Mouse (Mus musculus) limb, embryonic 15.5 days (tissue): ENCODE measurements around the gene Tekt1. TPM values are rescaled to one million over a fixed set of nuclear protein-coding genes. Genes with fewer than 3 reads are reported as not detected.
"Not testable (repeated sequence)": the region's sequence is repeated elsewhere in the genome, so short reads cannot be mapped to it uniquely, and the experiment has no call there.

ENCODE experiments used
- ATAC-seq: fragments of 200-750 bp; cut with Nextera tagmentation; 2 replicates; pipeline ENCODE4 v1.8.0; 2017; ENCODE audit warnings: low read depth, moderate TSS enrichment; ENCODE audit not compliant: insufficient number of reproducible peaks, low FRiP score, low TSS enrichment
- H3K27ac ChIP-seq: fragments of 300-500 bp; sonication (generic); 2 replicates; pipeline ENCODE4 v1.5.1; 2015; ENCODE audit warnings: moderate library complexity, mild to moderate bottlenecking, inconsistent platforms
- H3K27me3 ChIP-seq: fragments of 300-500 bp; sonication (generic); 2 replicates; pipeline ENCODE4 v1.6.1; 2015; ENCODE audit warnings: inconsistent platforms
- H3K36me3 ChIP-seq: fragments of 300-500 bp; sonication (generic); 2 replicates; pipeline ENCODE4 v1.6.1; 2015; ENCODE audit warnings: inconsistent platforms
- H3K4me1 ChIP-seq: fragments of 300-500 bp; sonication (generic); 2 replicates; pipeline ENCODE4 v1.6.1; 2015; ENCODE audit warnings: inconsistent platforms
- H3K4me2 ChIP-seq: fragments of 300-500 bp; sonication (generic); 2 replicates; pipeline ENCODE4 v1.6.1; 2015; ENCODE audit warnings: mild to moderate bottlenecking, inconsistent platforms
- H3K4me3 ChIP-seq: fragments of 300-500 bp; sonication (generic); 2 replicates; pipeline ENCODE4 v1.5.1; 2015; ENCODE audit warnings: mild to moderate bottlenecking, inconsistent platforms
- H3K9ac ChIP-seq: fragments of 300-500 bp; sonication (generic); 2 replicates; pipeline ENCODE4 v1.6.1; 2015; ENCODE audit warnings: inconsistent platforms
- H3K9me3 ChIP-seq: fragments of 300-500 bp; sonication (generic); 2 replicates; pipeline ENCODE4 v1.6.1; 2016; ENCODE audit warnings: inconsistent platforms
- WGBS: fragments of 180-500 bp; shearing (Covaris S2); methylation state at CpG from one replicate; pipeline ENCODE4 v1.1.7; 2015; 5-methylcytosine and 5-hydroxymethylcytosine counted together
- polyA plus RNA-seq: library from polyadenylated mRNA; unstranded; fragments of >200 nt; fragmentation: Nextera tagmentation; extraction: Ambion mirVana; gene quantifications from 2 replicates; pipeline ENCODE4 v1.2.1, GENCODE M21; 2015

The Tekt1 gene
- polyA plus RNA-seq, 1 experiment from 2014 or later = 1.5 TPM

DNA sequence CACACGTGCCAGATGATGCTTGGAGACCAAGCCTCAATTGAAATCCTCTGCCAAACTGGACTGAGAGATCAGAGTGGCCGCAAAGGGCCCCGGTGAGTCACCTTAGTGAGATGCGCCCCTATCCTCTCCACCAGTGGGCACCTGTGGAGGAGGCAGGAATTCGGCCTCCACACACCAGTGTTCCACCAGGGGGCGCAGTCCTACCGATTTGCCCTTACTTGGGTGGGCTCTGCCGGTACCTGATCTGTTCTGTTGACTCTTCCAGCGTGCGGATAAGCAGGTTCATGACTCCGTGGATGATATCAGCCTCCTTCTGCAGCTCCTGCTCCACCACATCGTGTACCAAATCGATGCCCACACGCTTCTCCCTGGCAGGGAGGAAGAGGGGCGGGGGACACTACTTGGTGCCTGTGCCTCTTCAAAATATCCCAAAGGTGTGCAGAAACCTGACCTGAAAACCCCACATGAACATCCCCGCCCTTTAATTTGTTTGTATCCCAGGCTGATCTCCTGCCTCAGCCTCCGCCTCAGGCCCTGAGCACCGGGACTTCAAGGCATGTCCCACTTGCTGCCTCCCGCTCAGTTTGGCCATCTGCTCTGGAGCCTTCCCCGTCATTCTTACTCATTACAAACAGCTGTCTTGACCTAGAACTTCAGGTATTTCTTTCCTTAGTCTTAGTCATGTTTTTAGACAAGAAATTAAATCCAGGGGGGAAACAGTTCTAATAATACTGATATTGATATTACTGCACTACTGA lies 7.1 kb downstream of the Tekt1 start:
- Histone ChIP-seq H3K4me3 (no peak overlapping the region), H3K36me3 (no peaks in the 10 kb centered on the region), H3K9ac (no peak overlapping the region), H3K4me1 (0 out of 2 replicates have a peak, but pooled peaks cover 7% of the 10 kb centered on the region), H3K9me3 (no peaks in the 10 kb centered on the region), H3K27me3 (no peaks in the 10 kb centered on the region), H3K27ac (no peak overlapping the region), H3K4me2 (peak overlapping the region; percentile 38)
- 18% methylated on average over 20 of the region's 20 CpGs for WGBS
- no peak for ATAC-seq

DNA sequence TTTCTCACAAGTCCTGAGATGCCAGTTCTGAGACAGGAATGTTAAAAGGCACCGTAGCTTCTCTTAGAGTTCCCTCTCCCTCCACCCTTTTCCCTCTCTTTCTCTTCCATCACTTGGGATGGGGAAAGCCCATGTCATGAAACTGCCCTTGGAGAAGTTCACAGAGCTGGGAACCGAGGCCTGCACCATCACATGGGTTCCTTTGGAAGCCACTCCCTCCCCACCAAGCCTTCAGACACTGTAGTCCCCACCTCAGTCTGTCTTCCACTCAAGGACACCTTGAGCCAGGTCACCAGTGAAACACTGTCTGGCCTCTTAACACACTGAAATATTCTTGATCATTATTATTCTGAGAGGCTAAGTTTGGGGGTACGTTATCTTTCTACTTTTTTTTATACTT lies 9.1 kb downstream of the Tekt1 start:
- Histone ChIP-seq H3K9me3 (no peaks in the 10 kb centered on the region), H3K27ac (no peak overlapping the region), H3K27me3 (no peaks in the 10 kb centered on the region), H3K9ac (no peak overlapping the region), H3K4me1 (peaks cover 13% of the 10 kb centered on the region; the same call in 1 of the 2 replicates), H3K4me2 (no peak overlapping the region), H3K4me3 (no peak overlapping the region), H3K36me3 (no peaks in the 10 kb centered on the region)
- no peak for ATAC-seq
- WGBS = 72% methylated on average over 3 of the region's 3 CpGs

DNA sequence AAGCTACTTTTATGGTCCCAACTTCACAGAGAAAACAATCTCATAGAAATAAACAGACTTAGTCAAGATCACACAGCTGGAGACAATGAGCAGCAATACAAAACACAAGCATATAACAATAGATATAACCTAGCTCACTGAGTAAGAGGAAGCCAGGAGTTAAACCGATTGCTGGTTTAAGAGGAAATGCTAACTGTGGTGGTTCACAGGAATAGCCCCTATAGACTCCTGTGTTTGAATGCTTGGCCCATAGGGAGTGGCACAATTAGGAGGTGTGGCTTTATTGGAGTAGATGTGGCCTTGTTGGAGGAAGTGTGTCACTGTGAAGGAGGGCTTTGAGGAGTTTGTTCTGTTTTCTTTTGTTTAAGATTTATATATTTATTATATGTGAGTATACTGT lies 10.0 kb downstream of the Tekt1 start:
- 59% methylated on average over 1 of the region's 1 CpGs for WGBS
- no peak overlapping the region for H3K4me3 ChIP-seq
- no peak overlapping the region for H3K27ac ChIP-seq
- no peak overlapping the region for H3K9ac ChIP-seq
- peaks cover 13% of the 10 kb centered on the region; the same call in 1 of the 2 replicates for H3K4me1 ChIP-seq
- H3K36me3 ChIP-seq = no peaks in the 10 kb centered on the region
- no peaks in the 10 kb centered on the region for H3K9me3 ChIP-seq
- no peaks in the 10 kb centered on the region for H3K27me3 ChIP-seq
- ATAC-seq = no peak
- H3K4me2 ChIP-seq = no peak overlapping the region

DNA sequence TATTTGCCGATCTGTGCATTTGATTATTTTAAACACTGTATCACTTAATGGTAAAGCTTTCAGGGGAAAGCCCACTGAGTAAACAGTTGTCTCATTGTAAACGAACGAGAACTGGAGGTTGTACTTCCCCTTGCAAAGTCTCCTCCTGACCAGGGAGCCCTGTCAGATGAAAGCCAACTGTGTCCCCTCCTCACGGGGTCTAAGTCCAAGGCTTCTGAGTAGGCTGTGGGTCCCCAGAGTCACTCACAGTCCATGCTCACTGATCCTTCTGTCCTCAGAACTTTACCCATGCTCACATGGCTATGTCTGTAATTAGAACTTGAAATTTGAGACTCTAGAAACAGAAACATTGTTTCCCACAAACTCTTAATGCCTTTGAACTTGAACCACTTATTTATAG lies 12.6 kb downstream of the Tekt1 start:
- ATAC-seq = no peak
- H3K9me3 ChIP-seq = no peaks in the 10 kb centered on the region
- H3K4me1 ChIP-seq = peaks cover 6% of the 10 kb centered on the region; the same call in 1 of the 2 replicates
- H3K36me3 ChIP-seq = no peaks in the 10 kb centered on the region
- H3K27me3 ChIP-seq = no peaks in the 10 kb centered on the region
- H3K9ac ChIP-seq = no peak overlapping the region
- H3K27ac ChIP-seq = no peak overlapping the region
- 55% methylated on average over 4 of the region's 4 CpGs for WGBS
- H3K4me3 ChIP-seq = no peak overlapping the region
- no peak overlapping the region for H3K4me2 ChIP-seq

DNA sequence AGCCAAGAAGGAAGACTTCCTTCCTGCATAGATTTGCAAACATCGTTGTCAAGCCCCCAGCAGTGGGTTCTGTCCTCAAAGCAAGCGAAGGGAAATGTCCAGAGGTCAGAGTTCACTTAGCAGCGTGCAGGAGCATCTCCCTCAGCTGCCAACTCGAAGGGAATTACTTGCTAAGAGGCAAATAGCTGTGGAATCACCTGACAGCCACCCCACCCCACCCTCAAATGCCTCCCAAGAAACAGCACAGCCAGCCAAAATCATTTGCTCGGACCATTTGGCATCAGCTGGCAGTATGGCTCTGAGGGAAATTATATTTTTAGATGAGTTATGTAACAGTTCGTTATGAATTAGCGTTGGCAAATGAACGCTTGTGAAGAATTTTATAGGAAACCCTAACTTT lies 13.2 kb downstream of the Tekt1 start:
- H3K27ac ChIP-seq = no peak overlapping the region
- H3K27me3 ChIP-seq = no peaks in the 10 kb centered on the region
- H3K4me3 ChIP-seq = no peak overlapping the region
- no peak for ATAC-seq
- H3K9ac ChIP-seq = no peak overlapping the region
- no peaks in the 10 kb centered on the region for H3K36me3 ChIP-seq
- H3K9me3 ChIP-seq = no peaks in the 10 kb centered on the region
- peaks cover 6% of the 10 kb centered on the region; the same call in 1 of the 2 replicates for H3K4me1 ChIP-seq
- 30% methylated on average over 8 of the region's 8 CpGs for WGBS
- H3K4me2 ChIP-seq = no peak overlapping the region

DNA sequence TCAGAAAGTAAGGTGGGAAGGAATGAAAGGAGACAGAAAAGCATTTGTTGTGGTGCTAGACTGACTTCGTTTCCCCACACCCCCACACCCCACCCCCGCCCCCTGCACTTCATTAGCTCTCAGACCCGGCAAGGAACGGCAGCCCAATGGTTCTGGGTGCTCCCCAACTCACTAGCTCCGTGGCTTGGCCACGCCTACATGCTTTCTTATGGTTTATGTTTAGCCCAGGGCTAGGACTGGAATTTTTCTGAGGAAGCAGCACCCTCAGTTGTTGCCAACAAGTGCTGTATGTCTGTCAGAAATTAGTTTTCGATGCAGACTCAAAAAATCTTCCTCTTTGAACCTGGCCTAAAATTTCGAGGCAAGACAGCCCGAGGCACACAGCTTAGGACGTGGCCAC lies 13.7 kb downstream of the Tekt1 start:
- Histone ChIP-seq H3K4me1 (peaks cover 6% of the 10 kb centered on the region; the same call in 1 of the 2 replicates), H3K4me3 (no peak overlapping the region), H3K9me3 (no peaks in the 10 kb centered on the region), H3K9ac (no peak overlapping the region), H3K27ac (no peak overlapping the region), H3K36me3 (no peaks in the 10 kb centered on the region), H3K4me2 (no peak overlapping the region), H3K27me3 (no peaks in the 10 kb centered on the region)
- no peak for ATAC-seq
- WGBS = 32% methylated on average over 10 of the region's 10 CpGs

DNA sequence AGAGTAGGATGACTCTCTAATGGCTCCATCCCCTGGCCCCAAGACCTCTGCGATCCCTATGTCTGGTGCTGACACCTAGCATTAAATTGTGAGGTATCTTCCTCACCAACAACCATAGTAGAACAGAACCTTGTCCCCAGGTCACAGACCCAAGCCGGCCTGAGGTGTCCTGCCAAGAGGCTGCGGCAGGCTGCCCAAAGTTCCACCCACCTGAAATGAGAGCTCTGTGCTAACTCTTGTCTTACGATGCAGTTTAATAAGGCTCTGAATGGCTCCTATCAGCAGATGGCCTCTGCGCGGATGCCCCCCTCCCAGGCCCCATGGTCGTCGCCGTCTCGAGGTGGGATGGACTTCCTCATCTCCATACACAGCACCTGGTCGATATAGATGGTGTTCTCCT lies 17.8 kb downstream of the Tekt1 start:
- H3K9ac ChIP-seq = no peak overlapping the region
- peaks cover 6% of the 10 kb centered on the region; the same call in 1 of the 2 replicates for H3K4me1 ChIP-seq
- no peak overlapping the region for H3K4me2 ChIP-seq
- H3K27ac ChIP-seq = no peak overlapping the region
- no peak for ATAC-seq
- H3K4me3 ChIP-seq = no peak overlapping the region
- H3K27me3 ChIP-seq = no peaks in the 10 kb centered on the region
- no peaks in the 10 kb centered on the region for H3K9me3 ChIP-seq
- 82% methylated on average over 11 of the region's 11 CpGs for WGBS
- no peaks in the 10 kb centered on the region for H3K36me3 ChIP-seq

DNA sequence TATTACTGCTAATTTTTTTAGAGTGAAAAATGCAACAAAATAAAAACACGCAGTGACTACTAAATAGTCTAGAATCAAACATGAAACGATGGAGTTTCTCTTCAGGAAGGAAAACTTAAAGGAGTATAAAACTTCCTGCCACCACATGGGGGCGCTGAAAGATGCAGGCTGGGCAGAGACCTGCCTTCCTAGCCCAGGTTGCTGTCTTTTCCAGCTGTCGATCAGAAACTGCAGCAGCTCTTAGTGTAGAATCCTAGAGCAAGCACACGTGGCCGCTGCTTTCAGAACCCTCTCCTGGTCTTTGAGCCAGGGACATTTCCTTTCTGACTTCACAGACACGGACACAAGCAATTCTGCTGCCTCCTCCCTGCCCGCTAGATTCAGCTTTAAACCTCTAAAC lies 18.3 kb downstream of the Tekt1 start:
- Histone ChIP-seq H3K27ac (no peak overlapping the region), H3K27me3 (no peaks in the 10 kb centered on the region), H3K36me3 (no peaks in the 10 kb centered on the region), H3K9ac (no peak overlapping the region), H3K4me1 (peaks cover 3% of the 10 kb centered on the region; the same call in 1 of the 2 replicates), H3K4me2 (no peak overlapping the region), H3K9me3 (no peaks in the 10 kb centered on the region), H3K4me3 (no peak overlapping the region)
- 25% methylated on average over 8 of the region's 8 CpGs for WGBS
- no peak for ATAC-seq

DNA sequence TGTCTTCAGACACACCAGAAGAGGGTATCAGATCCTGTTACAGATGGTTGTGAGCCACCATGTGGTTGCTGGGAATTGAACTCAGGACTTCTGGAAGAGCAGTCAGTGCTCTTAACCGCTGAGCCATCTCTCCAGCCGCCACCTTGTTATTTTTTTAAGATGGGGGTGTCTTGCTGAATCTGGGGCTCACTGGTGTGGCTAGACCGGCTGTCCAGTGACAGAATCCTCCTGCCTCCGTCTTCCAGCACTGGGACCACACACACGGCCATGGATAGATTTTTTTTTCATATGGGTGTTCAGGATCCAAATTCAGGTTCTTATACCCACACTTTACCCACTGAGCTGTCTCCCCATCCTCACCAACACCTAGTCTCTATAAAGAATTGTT lies 19.0 kb downstream of the Tekt1 start:
- not testable (repeated sequence) for ATAC-seq, H3K4me3 ChIP-seq, H3K4me2 ChIP-seq, H3K27ac ChIP-seq, H3K4me1 ChIP-seq, H3K36me3 ChIP-seq, H3K9ac ChIP-seq, H3K9me3 ChIP-seq, H3K27me3 ChIP-seq
- 90% methylated on average over 5 of the region's 5 CpGs for whole genome bisulfite sequencing

DNA sequence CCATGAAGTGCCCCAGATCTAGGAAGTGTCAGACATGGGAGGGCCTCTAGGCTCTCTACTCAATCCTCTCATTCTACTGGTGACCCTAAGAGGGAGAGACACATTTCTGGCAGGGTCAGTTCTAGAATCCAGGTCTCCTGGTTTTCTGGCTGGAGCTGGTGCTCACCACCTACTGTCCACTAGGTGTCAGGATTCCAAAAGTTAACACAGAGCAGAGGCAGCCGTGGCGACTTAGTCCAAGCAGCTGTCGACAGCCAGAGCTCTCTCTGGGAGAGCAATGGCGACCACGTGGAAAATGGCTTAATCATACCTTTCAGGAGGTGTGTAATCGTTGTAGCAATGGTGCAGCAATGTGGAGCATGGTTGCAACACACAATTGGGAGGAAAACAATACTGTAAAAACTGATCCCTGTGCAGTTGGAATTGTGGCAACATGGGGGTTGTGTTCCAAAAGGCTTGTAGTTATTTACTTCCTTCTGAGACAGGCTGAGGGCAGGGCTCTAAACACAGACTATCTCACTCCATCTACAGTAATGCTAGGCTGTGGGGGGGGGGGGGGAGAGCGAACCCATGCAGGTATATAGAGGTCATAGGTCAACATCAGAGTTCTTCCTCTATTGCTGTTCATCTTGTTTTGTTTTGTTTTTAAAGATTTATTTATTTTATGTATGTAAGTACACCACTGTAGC lies 19.5 kb downstream of the Tekt1 start:
- WGBS = 7% methylated on average over 7 of the region's 7 CpGs

DNA sequence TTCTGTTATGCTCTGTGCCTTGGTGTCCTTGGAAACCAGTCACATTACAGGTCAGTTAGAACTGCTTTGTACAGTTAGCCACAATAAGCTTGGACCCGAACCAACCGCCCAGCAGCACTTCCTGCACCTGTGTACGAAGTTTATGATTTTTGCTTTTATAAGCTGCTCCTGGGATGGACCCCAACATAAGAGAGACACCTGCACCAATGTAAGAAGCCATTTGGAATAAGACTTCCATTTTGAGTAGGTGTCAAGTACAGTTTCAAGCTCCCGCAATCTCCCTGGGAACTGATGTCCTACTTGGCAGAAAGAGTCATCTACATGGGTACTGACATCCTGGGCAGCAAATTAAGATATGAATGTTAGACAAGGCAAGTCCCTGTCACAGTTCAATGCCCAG lies 22.5 kb downstream of the Tekt1 start:
- WGBS = 65% methylated on average over 4 of the region's 4 CpGs

More for the DNA sequence above, 19.5 kb downstream of the Tekt1 start:
- no peak overlapping the region for H3K27ac ChIP-seq
- peak; percentile 55; the same call in 1 of the 2 replicates for ATAC-seq
- no peak overlapping the region for H3K9ac ChIP-seq
- H3K4me2 ChIP-seq = no peak overlapping the region
- H3K9me3 ChIP-seq = no peaks in the 10 kb centered on the region
- H3K36me3 ChIP-seq = no peaks in the 10 kb centered on the region
- H3K27me3 ChIP-seq = no peaks in the 10 kb centered on the region
- 0 out of 2 replicates have a peak, but pooled peaks cover 3% of the 10 kb centered on the region for H3K4me1 ChIP-seq
- H3K4me3 ChIP-seq = no peak overlapping the region

DNA sequence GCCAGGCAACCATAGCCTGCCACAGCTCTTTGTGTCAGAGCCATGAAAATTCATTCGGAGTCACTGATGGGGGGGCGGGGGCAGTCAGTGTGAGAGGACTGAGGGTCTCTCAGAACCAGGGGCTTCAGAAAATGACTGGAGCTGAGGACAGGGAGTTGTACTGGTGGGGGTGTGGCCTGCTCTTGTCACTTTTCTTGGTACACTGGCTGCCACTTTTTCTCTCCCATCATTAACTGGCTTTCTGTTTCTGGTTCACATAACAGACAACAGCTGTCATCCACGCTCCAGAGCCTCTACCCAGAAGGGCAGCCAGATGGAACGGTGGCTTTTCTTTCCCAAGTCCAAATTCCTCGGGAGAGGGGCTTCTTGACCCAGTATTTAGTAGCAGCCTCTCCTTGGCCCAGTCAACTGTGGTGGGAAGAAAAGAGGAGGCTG lies 23.8 kb downstream of the Tekt1 start:
- Histone ChIP-seq H3K9ac (no peak overlapping the region), H3K27me3 (no peaks in the 10 kb centered on the region), H3K4me1 (peaks cover 8% of the 10 kb centered on the region; the same call in 1 of the 2 replicates), H3K27ac (no peak overlapping the region), H3K36me3 (no peaks in the 10 kb centered on the region), H3K4me3 (no peak overlapping the region), H3K4me2 (no peak overlapping the region), H3K9me3 (no peaks in the 10 kb centered on the region)
- WGBS = 38% methylated on average over 5 of the region's 5 CpGs
- ATAC-seq = no peak

More for the DNA sequence above, 22.5 kb downstream of the Tekt1 start:
- no peak overlapping the region for H3K9ac ChIP-seq
- H3K27ac ChIP-seq = no peak overlapping the region
- H3K27me3 ChIP-seq = no peaks in the 10 kb centered on the region
- H3K4me2 ChIP-seq = no peak overlapping the region
- H3K4me3 ChIP-seq = no peak overlapping the region
- no peaks in the 10 kb centered on the region for H3K36me3 ChIP-seq
- H3K4me1 ChIP-seq = peaks cover 8% of the 10 kb centered on the region; the same call in 1 of the 2 replicates
- no peak for ATAC-seq
- no peaks in the 10 kb centered on the region for H3K9me3 ChIP-seq
